Mouse (Mus musculus) kidney, adult 2 months (tissue): ENCODE results near the gene Rad50.

Source experiments
- CTCF ChIP-seq: fragments of 200-500 bp; conservative IDR thresholded peaks from 2 replicates; pipeline ENCODE4 v1.5.1; 2011; ENCODE audit warnings: low read depth, mild to moderate bottlenecking, control low read depth, low read length, moderate library complexity, mixed read lengths; ENCODE audit not compliant: insufficient read depth, insufficient read length
- POLR2A ChIP-seq: fragments of 200-500 bp; IDR thresholded peaks from one replicate; pipeline ENCODE4 v1.6.1; 2011; ENCODE audit warnings: low read depth, low read length, control low read depth

DNA sequence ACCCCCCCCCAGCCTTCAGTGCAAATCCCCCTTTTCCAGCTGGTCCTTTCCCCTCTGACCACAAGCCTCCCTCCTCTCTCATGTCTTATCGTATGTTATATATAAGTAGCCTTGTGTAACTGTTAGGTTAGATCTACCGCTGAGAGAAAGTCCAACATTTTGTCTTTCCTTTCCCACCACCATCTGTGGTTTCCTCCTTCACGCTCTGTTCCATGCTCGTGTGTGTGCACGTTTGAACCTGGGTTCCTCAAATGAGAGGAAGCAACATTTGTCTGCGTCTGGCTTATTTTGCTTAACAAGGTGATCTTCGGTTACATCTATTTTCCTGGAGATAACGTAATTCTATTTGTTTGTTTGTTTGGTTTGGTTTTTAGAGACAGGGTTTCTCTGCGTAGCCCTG is 40.9 kb upstream of the Rad50 start:
- TF ChIP-seq CTCF (no peak), POLR2A (no peak)
